Mouse (Mus musculus) testis, adult 2 months (tissue): ENCODE measurements around the gene Timm22.

Source experiments
- CTCF ChIP-seq: fragments of 200-500 bp; IDR thresholded peaks from 2 replicates; pipeline ENCODE4 v1.5.1; 2012; ENCODE audit warnings: low read depth, mild to moderate bottlenecking, inconsistent platforms, low read length, moderate library complexity; ENCODE audit not compliant: control insufficient read depth, insufficient read depth, insufficient replicate concordance
- POLR2A ChIP-seq: fragments of 200-500 bp; IDR thresholded peaks from 2 replicates; pipeline ENCODE4 v1.6.1; 2012; ENCODE audit warnings: low read depth, mild to moderate bottlenecking, inconsistent platforms, low read length, moderate library complexity; ENCODE audit not compliant: control insufficient read depth

- TF ChIP-seq CTCF (no peak), POLR2A (no peak)
Observed at GRCm38 (mm10) chr11:76450202-76450561, 43.4 kb downstream of the Timm22 start.
